Mouse (Mus musculus): ENCODE data around the gene Bmyc.
"Not testable (repeated sequence)": the region's sequence is repeated elsewhere in the genome, so short reads cannot be mapped to it uniquely, and the experiment has no call there.

Gene Bmyc

DNA sequence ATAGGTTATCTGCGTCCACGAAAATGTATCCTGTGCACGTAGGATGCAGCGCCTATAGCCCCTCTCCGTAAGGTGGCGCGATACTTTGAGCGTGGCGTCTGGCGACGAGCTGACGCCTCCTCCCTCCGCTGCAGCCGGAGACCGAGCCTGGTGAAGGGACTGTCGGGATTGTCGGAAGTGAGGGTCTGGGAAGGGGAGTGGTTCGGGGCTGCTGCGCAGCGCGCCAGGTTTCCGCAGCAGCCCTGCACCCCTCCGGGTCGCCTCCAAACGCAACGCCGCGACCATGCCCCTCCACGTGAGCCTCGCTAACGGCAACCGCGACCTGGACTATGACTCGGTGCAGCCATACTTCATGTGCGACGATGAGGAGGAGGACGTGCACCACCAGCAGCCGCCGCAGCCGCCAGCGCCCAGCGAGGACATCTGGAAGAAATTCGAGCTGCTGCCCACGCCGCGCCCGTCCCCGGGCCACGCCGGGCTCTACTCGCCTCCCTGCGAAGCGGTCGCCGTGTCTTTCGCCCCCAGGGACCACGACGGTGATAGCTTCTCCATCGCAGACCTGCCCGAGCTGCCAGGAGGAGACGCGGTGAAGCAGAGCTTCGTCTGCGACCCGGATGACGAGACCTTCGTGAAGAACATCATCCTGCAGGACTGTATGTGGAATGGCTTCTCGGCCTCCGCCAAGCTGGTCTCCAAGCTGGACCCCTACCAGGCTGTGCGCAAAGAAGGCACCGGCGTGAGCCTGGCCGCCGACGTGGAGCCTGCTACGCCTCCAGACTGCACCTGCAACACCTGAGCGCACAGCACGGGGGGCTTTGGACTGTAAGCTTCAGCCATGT, at the start of gene Bmyc:
TSS of gene Bmyc (plus strand) at position 97 of the 839 bp plus-strand sequence.
- peak; percentile 87 for DNase-seq

DNA sequence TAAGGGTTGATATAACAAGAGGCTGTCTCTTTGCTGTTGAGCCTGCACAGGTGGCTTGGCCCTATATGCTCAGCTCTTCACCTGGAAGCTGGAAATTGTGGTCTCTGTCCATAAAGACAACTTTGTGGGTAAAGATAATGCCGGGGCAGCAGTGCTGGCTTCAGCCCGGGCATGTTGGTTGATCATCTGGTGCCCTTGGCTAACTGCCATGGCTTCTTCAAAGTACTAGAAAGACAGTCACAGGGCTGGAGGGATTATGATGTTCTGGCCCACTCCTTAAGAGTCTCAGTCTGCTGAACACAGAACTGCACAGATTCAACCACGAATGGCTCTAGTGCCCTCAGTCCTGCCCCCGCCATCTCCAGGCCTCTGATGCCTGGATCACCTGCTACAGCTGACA, 49.3 kb upstream of the Bmyc start:
- DNase-seq, result no peak

DNA sequence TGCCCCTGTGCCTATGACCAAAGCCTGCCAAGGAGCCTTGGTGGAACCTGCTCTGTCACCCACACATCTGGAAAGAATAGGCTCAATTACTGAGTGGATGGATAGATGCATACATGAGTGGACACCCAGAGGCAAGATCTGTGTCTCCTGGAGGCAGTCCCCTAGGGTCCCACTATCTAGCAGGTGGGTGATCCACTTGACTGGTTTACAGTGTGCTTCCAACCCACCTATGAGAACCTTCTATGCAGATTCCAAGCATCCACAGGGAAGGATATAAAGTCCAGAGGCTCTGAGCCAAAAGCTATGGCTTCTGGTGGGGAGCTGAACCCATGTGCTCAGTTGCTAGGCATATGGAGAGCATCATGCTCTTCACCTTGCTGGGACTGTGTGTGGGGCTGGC, 48.9 kb upstream of the Bmyc start, which contains the start of gene Lcn5:
TSS of gene Lcn5 (plus strand) at position 301 of the 400 bp plus-strand sequence.
- no peak for DNase-seq

DNA sequence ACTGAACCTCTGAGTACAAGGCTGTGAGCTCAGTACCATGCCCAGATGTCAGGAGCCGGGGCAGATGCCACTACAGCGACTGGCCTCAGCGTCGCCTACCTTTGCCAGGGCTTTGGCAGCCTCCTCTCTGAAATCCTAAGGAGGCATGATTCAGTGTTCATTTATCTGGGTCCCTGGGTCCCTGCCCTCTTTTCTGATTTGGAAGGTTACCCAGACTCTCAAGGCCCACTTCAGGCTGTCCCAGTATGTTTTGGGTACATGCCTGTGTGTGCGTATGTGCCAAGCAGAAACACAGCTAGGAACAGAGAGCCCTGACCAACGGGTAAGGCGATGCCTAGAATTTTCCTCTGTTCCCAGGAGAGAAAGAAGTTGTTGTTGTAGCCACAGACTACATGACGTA, 46.3 kb upstream of the Bmyc start:
- DNase-seq, result no peak

- DNase-seq, result no peak
Observed at GRCm38 (mm10) chr2:25661245-25661970, 45.1 kb upstream of the Bmyc start.

GRCm38 (mm10) chr2:25663511-25663910, 43.0 kb upstream of the Bmyc start:
- DNase-seq, result peak; percentile 83

DNA sequence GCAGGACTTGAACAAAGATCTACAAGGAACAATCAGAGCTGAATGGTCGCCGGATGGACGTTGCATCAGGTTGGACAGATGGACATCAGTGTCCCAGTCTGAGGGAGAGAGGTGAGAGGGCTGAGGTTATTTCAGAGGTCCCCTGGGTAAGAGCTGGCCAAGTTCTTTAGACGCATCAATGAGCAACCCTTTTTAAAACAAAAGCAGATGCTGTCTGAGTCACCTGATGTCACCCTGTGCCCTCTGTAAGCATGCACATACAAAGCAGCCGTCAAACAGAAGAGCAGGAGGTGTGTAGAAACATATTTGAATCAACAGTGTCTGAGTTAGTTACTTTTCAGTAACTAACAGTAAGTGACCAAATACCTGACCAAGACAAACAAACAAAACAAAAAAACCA, 42.4 kb upstream of the Bmyc start:
- DNase-seq, result no peak

DNA sequence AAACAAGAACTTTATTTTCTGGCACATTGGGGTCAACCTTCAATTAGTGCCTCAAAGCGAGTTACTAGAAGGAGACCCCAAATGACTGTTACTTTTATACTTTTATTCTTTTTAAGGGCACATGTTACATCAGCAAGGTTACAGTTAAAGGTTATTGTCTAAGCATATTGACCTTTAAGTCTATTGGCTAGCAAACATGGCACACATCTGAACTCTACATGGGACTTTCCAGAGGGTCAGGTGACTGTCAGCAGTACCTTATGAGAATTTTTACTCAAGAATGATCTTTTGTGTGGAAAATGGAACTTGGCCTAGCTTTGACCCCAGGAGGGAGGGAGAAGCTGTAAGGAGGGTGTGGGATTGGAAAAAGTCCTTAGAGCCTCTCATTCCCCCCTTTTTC, 40.0 kb upstream of the Bmyc start:
- no peak for DNase-seq

DNA sequence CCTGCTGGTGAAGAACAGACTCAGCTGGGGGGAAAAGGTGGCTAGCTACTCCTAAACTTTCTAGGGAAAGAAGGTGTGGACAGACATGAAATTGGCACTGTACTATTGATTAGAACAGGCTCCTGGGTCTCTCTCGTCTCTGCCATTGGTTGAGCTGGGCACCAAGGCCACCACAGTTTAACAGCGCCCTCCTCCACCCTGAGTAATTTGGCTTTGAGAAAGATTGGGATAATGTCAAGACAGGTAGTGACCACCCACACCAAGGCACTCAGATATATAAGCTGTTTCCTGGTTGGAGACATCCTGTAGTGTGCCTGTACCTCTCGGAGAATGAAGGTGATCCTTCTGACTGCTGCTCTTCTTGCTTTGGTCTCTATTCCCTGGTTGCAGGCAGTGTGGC, 30.1 kb upstream of the Bmyc start, which contains the start of gene Lcn6:
TSS of gene Lcn6 (plus strand) at position 301 of the 400 bp plus-strand sequence.
- no peak for DNase-seq

GRCm38 (mm10) chr2:25679559-25679958, 27.0 kb upstream of the Bmyc start:
- DNase-seq, result peak; percentile 71

DNA sequence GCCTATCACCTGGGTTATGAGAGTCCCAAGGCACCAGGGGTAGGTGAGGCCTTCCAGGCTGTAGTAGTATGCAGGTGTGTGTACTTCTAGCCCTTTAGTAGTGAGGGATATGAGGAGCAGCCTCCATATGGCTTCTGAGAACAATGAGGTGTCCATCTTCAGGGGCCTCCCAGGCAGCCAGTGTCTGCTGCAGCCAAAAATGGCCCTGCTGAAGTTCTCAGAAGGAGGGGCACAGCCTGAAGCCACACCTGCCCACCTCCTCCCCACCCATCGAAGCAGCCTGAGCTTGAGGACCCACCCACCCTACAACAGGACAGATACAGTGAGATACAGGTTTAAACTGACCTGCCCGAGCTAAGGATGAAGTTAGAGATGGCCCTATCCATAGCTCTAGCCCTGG, 24.1 kb upstream of the Bmyc start, which contains the start of gene Lcn10:
TSS of gene Lcn10 (plus strand) at position 301 of the 400 bp plus-strand sequence.
- no peak for DNase-seq

- DNase-seq, result no peak
Observed at GRCm38 (mm10) chr2:25686941-25687340, 19.6 kb upstream of the Bmyc start.

DNA sequence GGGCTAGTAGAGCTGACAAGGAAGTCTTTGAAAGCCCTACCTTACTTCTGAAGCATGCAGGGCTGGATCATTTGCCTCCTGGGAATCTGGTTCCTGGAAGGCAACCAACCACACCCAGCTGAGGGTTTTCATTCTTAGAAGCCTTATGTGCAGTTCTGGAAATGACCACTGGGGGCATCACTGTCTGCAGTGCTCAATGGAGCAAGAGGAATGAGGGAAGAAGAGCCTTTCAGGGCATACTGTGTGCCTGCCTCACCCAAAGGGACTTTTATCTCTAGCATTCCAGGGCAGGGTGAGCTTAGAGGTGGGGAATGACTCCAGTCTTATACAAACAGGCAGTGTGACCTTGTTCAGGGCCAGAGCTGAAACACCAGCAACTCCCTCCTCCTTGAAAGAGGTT, 11.9 kb upstream of the Bmyc start:
- DNase-seq, result peak; percentile 66

- DNase-seq, result no peak
Observed at GRCm38 (mm10) chr2:25696951-25697350, 9.6 kb upstream of the Bmyc start.

- no peak for DNase-seq
Observed at GRCm38 (mm10) chr2:25698696-25699095, 7.8 kb upstream of the Bmyc start.

GRCm38 (mm10) chr2:25699743-25700142, 6.8 kb upstream of the Bmyc start, which contains the start of gene Obp2a:
TSS of gene Obp2a (plus strand) at chr2:25700043.
- DNase-seq, result not testable (repeated sequence)

DNA sequence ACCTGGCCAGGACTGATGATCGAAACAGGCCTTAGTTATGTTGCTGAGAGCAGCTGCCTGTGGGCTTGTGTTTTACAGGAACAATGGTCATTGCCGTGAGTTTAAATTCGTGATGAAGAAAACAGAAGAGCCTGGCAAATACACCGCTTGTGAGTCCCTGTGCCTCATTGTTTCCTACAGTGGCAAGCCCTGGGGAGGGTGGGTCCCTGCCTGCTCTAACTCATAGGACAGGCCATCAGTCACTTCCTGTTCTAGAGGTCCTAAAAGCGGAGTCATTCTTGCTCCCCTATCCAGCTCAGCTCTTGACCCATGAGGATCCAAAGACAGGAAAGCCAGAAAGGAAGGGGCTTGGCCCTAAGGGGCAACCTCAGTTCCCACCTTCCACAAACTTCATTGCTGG, 5.5 kb upstream of the Bmyc start:
- DNase-seq, result no peak

DNA sequence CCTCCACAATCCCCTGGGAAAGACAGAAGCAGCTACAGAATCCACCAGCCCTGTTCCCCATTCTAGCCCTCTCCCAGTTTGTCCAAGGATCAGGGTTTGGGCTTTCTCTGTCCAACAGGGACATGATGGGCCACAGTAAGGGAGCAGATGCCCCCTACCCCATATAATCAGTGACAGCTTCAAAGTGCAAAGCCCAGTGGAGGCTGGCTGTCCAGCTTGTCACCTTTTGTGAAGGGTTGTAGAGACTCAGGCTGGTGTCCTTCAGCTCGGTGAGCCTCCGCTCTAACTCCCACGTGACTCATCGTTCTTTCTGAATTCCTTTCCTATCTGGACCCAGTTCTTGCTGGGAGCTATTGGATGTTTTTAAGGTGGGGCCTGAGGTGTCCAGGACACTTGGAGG, 2.8 kb upstream of the Bmyc start:
- DNase-seq, result no peak

- peak; percentile 45 for DNase-seq
Observed at GRCm38 (mm10) chr2:25708121-25708520, 1.6 kb downstream of the Bmyc start.

DNA sequence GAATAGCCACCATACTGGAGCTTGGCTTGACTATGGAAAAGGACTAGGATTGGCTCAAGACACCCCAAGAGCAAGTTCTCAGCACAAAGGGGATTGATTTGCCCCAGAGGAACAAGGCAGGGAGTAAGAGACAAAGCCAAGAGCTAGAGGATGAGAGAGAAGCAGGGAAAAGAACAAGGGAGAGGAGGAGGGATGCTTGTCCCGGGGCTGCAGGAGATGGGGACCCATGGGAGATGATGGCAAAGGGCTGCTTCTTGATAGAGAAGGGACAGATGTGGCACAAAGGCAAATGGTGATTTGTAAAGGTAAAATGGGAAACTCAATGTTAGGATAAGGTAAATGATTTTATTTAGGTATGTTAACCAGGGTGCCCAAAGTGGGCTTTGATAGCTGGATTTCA, 2.5 kb downstream of the Bmyc start:
- not testable (repeated sequence) for DNase-seq

GRCm38 (mm10) chr2:25709791-25710190, 3.3 kb downstream of the Bmyc start:
- DNase-seq, result not testable (repeated sequence)

DNA sequence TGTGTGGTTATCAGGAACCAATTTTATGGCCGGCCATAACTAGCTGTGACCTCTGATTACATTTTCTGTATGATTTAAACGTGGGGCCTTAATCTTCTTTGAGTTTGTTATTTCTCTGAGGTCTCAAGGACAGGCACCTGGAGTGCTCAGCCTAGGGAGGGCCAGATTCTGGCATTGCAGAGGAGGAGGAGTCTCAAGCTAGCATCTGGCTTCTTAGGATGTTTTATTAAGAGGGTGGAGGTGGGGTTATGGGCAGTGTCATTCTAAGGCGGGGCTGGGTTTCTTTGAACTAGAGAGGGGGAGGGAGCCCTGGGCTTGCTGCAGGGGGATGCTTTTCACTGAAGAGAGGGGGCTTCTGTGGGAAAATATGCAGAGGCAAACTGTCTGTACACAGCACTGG, 5.1 kb downstream of the Bmyc start:
- DNase-seq, result not testable (repeated sequence)

DNA sequence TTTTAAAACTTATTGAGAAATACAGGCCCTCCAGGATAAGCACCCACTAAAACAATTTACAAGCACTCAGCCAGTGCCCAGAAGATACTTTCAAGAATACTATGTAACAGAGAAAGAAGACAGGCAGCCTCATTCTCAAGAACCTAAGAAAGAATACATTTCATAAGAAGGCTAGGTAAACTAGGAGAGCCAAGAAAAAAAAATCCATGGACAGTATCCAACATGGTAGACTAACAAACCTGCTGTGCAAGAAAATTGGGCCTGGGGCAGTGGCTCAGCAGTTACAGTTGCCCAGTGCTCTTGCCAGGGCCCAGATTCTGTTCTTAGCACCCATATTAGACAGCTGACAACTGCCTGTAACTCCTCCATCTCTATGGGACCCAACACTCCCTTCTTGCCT, 10.7 kb downstream of the Bmyc start:
- no peak for DNase-seq

Data from thymus, postnatal 14 days (tissue).